8 mouse cellular contexts compared by ENCODE assay signal in genomic region chr12:69197378-69198163, GRCm38 (mm10). TPM values are rescaled to one million over a fixed set of nuclear protein-coding genes. Genes with fewer than 3 reads are reported as not detected.
DNase-seq lines count a peak whose midpoint lies in the region; ATAC-seq lines count a peak whose summit lies in the region.

No protein-coding gene starts in this region.

- WGBS in embryonic facial prominence, embryonic 15.5 days, result under 1% methylated on average over 94 of the region's 94 CpGs
- WGBS in heart, embryonic 11.5 days (ENCODE audit: insufficient replicate concordance), result under 1% methylated on average over 94 of the region's 94 CpGs
- under 1% methylated on average over 89 of the region's 94 CpGs for whole genome bisulfite sequencing in kidney, embryonic 14.5 days
- WGBS in liver, embryonic 16.5 days (ENCODE audit: insufficient replicate concordance), result under 1% methylated on average over 94 of the region's 94 CpGs
- WGBS in neural tube, embryonic 11.5 days, result under 1% methylated on average over 84 of the region's 94 CpGs
- under 1% methylated on average over 94 of the region's 94 CpGs for WGBS in stomach, embryonic 15.5 days

- H3K9me3 ChIP-seq in embryonic facial prominence, embryonic 15.5 days (replicated peaks), result no peaks in the 10 kb centered on the region
- H3K9me3 ChIP-seq in heart, embryonic 11.5 days (replicated peaks; ENCODE audit: control insufficient read depth, low read length), result no peaks in the 10 kb centered on the region
- H3K9me3 ChIP-seq in kidney, embryonic 14.5 days (ENCODE audit: control insufficient read depth, low read length), result no peaks in the 10 kb centered on the region
- no peaks in the 10 kb centered on the region for H3K9me3 ChIP-seq in liver, embryonic 16.5 days (replicated peaks; ENCODE audit: control insufficient read depth, low read length)
- H3K9me3 ChIP-seq in neural tube, embryonic 11.5 days (ENCODE audit: control insufficient read depth, low read length), result no peaks in the 10 kb centered on the region
- no peaks in the 10 kb centered on the region for H3K9me3 ChIP-seq in stomach, embryonic 15.5 days

- H3K9ac ChIP-seq in embryonic facial prominence, embryonic 15.5 days, result peak overlapping the region; percentile 79
- peak overlapping the region; percentile 93 for H3K9ac ChIP-seq in heart, embryonic 11.5 days (ENCODE audit: low read depth, low read length)
- H3K9ac ChIP-seq in kidney, embryonic 14.5 days (ENCODE audit: low read depth, low read length), result peak overlapping the region; percentile 77
- peak overlapping the region; percentile 82 for H3K9ac ChIP-seq in liver, embryonic 16.5 days (ENCODE audit: low read depth, low read length)
- H3K9ac ChIP-seq in neural tube, embryonic 11.5 days (ENCODE audit: low read length), result peak overlapping the region; percentile 83
- H3K9ac ChIP-seq in stomach, embryonic 15.5 days, result peak overlapping the region; percentile 83

- peak overlapping the region; percentile 74 for H3K4me3 ChIP-seq in embryonic facial prominence, embryonic 15.5 days (replicated peaks)
- peak overlapping the region; percentile 97 for H3K4me3 ChIP-seq in heart, embryonic 11.5 days (ENCODE audit: low read depth, low read length)
- H3K4me3 ChIP-seq in kidney, embryonic 14.5 days (ENCODE audit: low read length), result peak overlapping the region; percentile 73
- H3K4me3 ChIP-seq in liver, embryonic 16.5 days (ENCODE audit: low read depth, low read length), result peak overlapping the region; percentile 100
- peak overlapping the region; percentile 94 for H3K4me3 ChIP-seq in neural tube, embryonic 11.5 days (ENCODE audit: low read depth, low read length)
- H3K4me3 ChIP-seq in stomach, embryonic 15.5 days (replicated peaks), result peak overlapping the region; percentile 91

- H3K4me2 ChIP-seq in embryonic facial prominence, embryonic 15.5 days (replicated peaks), result peak overlapping the region; percentile 88
- H3K4me2 ChIP-seq in heart, embryonic 11.5 days, result peak overlapping the region; percentile 99
- H3K4me2 ChIP-seq in kidney, embryonic 14.5 days (replicated peaks; ENCODE audit: low read depth, low read length), result peak overlapping the region; percentile 82
- peak overlapping the region; percentile 98 for H3K4me2 ChIP-seq in liver, embryonic 16.5 days (ENCODE audit: low read depth, low read length)
- H3K4me2 ChIP-seq in neural tube, embryonic 11.5 days (ENCODE audit: low read depth), result peak overlapping the region; percentile 97
- peak overlapping the region; percentile 95 for H3K4me2 ChIP-seq in stomach, embryonic 15.5 days

- H3K27me3 ChIP-seq in embryonic facial prominence, embryonic 15.5 days, result no peaks in the 10 kb centered on the region
- no peaks in the 10 kb centered on the region for H3K27me3 ChIP-seq in heart, embryonic 11.5 days (ENCODE audit: control insufficient read depth, insufficient read depth, low read length)
- no peaks in the 10 kb centered on the region for H3K27me3 ChIP-seq in kidney, embryonic 14.5 days (ENCODE audit: control insufficient read depth, insufficient read depth, low read length)
- no peaks in the 10 kb centered on the region for H3K27me3 ChIP-seq in liver, embryonic 16.5 days (ENCODE audit: control insufficient read depth, insufficient read depth, low read depth, low read length)
- H3K27me3 ChIP-seq in neural tube, embryonic 11.5 days (ENCODE audit: control insufficient read depth, insufficient read depth, low read length), result no peaks in the 10 kb centered on the region
- no peaks in the 10 kb centered on the region for H3K27me3 ChIP-seq in stomach, embryonic 15.5 days (replicated peaks)

- peaks cover 21% of the 10 kb centered on the region; the same call in 1 of the 2 replicates for H3K36me3 ChIP-seq in embryonic facial prominence, embryonic 15.5 days
- peaks cover 6% of the 10 kb centered on the region; the same call in 1 of the 2 replicates for H3K36me3 ChIP-seq in heart, embryonic 11.5 days (ENCODE audit: control insufficient read depth, insufficient read depth, low read length)
- H3K36me3 ChIP-seq in kidney, embryonic 14.5 days (ENCODE audit: control insufficient read depth, insufficient read depth, low read length), result peaks cover 28% of the 10 kb centered on the region
- H3K36me3 ChIP-seq in liver, embryonic 16.5 days (ENCODE audit: control insufficient read depth, insufficient read depth), result peaks cover 14% of the 10 kb centered on the region
- no peaks in the 10 kb centered on the region; the same call in 1 of the 2 replicates for H3K36me3 ChIP-seq in neural tube, embryonic 11.5 days (ENCODE audit: control insufficient read depth, insufficient read depth, low read length)
- peaks cover 11% of the 10 kb centered on the region; the same call in 1 of the 2 replicates for H3K36me3 ChIP-seq in stomach, embryonic 15.5 days

- H3K27ac ChIP-seq in embryonic facial prominence, embryonic 15.5 days (replicated peaks), result peak overlapping the region; percentile 91
- peak overlapping the region; percentile 81 for H3K27ac ChIP-seq in heart, embryonic 11.5 days (ENCODE audit: low read depth, low read length)
- H3K27ac ChIP-seq in kidney, embryonic 14.5 days (ENCODE audit: low read depth, low read length), result peak overlapping the region; percentile 45; the same call in 1 of the 2 replicates
- H3K27ac ChIP-seq in liver, embryonic 16.5 days (ENCODE audit: low read length), result peak overlapping the region; percentile 91
- H3K27ac ChIP-seq in neural tube, embryonic 11.5 days (ENCODE audit: low read depth, low read length), result peak overlapping the region; percentile 83
- peak overlapping the region; percentile 85 for H3K27ac ChIP-seq in stomach, embryonic 15.5 days

- H3K4me1 ChIP-seq in embryonic facial prominence, embryonic 15.5 days, result peaks cover 25% of the 10 kb centered on the region
- H3K4me1 ChIP-seq in heart, embryonic 11.5 days (ENCODE audit: control insufficient read depth, insufficient read depth, low read length), result peaks cover 14% of the 10 kb centered on the region
- peaks cover 21% of the 10 kb centered on the region for H3K4me1 ChIP-seq in kidney, embryonic 14.5 days (ENCODE audit: control insufficient read depth, insufficient read depth, low read length)
- peaks cover 18% of the 10 kb centered on the region for H3K4me1 ChIP-seq in liver, embryonic 16.5 days (ENCODE audit: control insufficient read depth, low read depth, low read length)
- H3K4me1 ChIP-seq in neural tube, embryonic 11.5 days (ENCODE audit: control insufficient read depth, insufficient read depth, low read length), result peaks cover 12% of the 10 kb centered on the region
- peaks cover 18% of the 10 kb centered on the region for H3K4me1 ChIP-seq in stomach, embryonic 15.5 days

- ATAC-seq in CD4-positive, CD25-positive, alpha-beta regulatory T cell, adult 4 months, result peak; percentile 69
- ATAC-seq in embryonic facial prominence, embryonic 15.5 days (ENCODE audit: insufficient number of reproducible peaks, low FRiP score, low TSS enrichment, low read depth), result peak; percentile 68
- peak; percentile 73 for ATAC-seq in heart, embryonic 11.5 days (replicated peaks; ENCODE audit: insufficient number of reproducible peaks, low FRiP score, low TSS enrichment)
- peak; percentile 75 for ATAC-seq in kidney, embryonic 14.5 days (ENCODE audit: low FRiP score, low TSS enrichment)
- peak; percentile 84 for ATAC-seq in liver, embryonic 16.5 days (ENCODE audit: low read depth)
- peak; percentile 74 for ATAC-seq in neural tube, embryonic 11.5 days (ENCODE audit: insufficient read depth, low FRiP score, low TSS enrichment)
- peak; percentile 70; the same call in 1 of the 2 replicates for ATAC-seq in stomach, embryonic 15.5 days (ENCODE audit: insufficient read depth, low FRiP score, low read depth)

- DNase-seq in adrenal gland, postnatal 36 days, result peak; percentile 68 to 78
- DNase-seq in neural tube, embryonic 11.5 days (ENCODE audit: low spot score), result peak; percentile 62

RNA-seq across cellular contexts. Expression of gene Dnaaf2, which starts 0.7 kb away (rescaled TPM):
- 1 to 10 TPM; 2.5 to 2.8 TPM for polyA plus RNA-seq in CD4-positive, CD25-positive, alpha-beta regulatory T cell, adult 4 months (2017; shearing (Covaris generic))
- total RNA-seq in adrenal gland, postnatal 36 days (2021), result 1 to 10 TPM in 1 of 2 experiments, under 1 TPM in 1; 0.93 to 1.2 TPM
- polyA plus RNA-seq in embryonic facial prominence, embryonic 15.5 days (2015; fragmentation: Nextera tagmentation; extraction: Ambion mirVana), result 11.0 and 14.2 TPM in 2 replicates
- 6.2 and 9.2 TPM in 2 replicates for polyA plus RNA-seq in heart, embryonic 11.5 days (2014; fragmentation: Nextera tagmentation; extraction: Ambion mirVana)
- 8.6 and 10.5 TPM in 2 replicates for polyA plus RNA-seq in kidney, embryonic 14.5 days (2014; fragmentation: Nextera tagmentation; extraction: Ambion mirVana)
- 4.2 and 4.5 TPM in 2 replicates for polyA plus RNA-seq in liver, embryonic 16.5 days (2015; fragmentation: Nextera tagmentation; extraction: Ambion mirVana)
- polyA plus RNA-seq in neural tube, embryonic 11.5 days (2014; fragmentation: Nextera tagmentation; extraction: Ambion mirVana), result 9.7 and 11.4 TPM in 2 replicates
- 9.9 and 10.0 TPM in 2 replicates for polyA plus RNA-seq in stomach, embryonic 15.5 days (2015; fragmentation: Nextera tagmentation; extraction: Ambion mirVana)

RNA-seq across cellular contexts. Expression of gene Gm49383, which starts 0.7 kb away (rescaled TPM):
- 10 to 100 TPM in 1 of 2 experiments, 1 to 10 TPM in 1; 8.3 to 10.7 TPM for polyA plus RNA-seq in CD4-positive, CD25-positive, alpha-beta regulatory T cell, adult 4 months (2017; shearing (Covaris generic))
- total RNA-seq in adrenal gland, postnatal 36 days (2021), result 1 to 10 TPM; 4.9 to 6.3 TPM
- polyA plus RNA-seq in embryonic facial prominence, embryonic 15.5 days (2015; fragmentation: Nextera tagmentation; extraction: Ambion mirVana), result 24.5 and 26.0 TPM in 2 replicates
- 19.0 and 20.9 TPM in 2 replicates for polyA plus RNA-seq in heart, embryonic 11.5 days (2014; fragmentation: Nextera tagmentation; extraction: Ambion mirVana)
- polyA plus RNA-seq in kidney, embryonic 14.5 days (2014; fragmentation: Nextera tagmentation; extraction: Ambion mirVana), result 33.4 and 37.1 TPM in 2 replicates
- 13.8 and 15.6 TPM in 2 replicates for polyA plus RNA-seq in liver, embryonic 16.5 days (2015; fragmentation: Nextera tagmentation; extraction: Ambion mirVana)
- 29.9 and 36.3 TPM in 2 replicates for polyA plus RNA-seq in neural tube, embryonic 11.5 days (2014; fragmentation: Nextera tagmentation; extraction: Ambion mirVana)
- 26.4 and 28.3 TPM in 2 replicates for polyA plus RNA-seq in stomach, embryonic 15.5 days (2015; fragmentation: Nextera tagmentation; extraction: Ambion mirVana)

RNA-seq across cellular contexts. Expression of gene Gm49384, which starts 6.5 kb away (rescaled TPM):
- polyA plus RNA-seq in CD4-positive, CD25-positive, alpha-beta regulatory T cell, adult 4 months (2017; shearing (Covaris generic)), result 1 to 10 TPM; 8.1 to 8.9 TPM
- 1 to 10 TPM; 4.8 to 5.7 TPM for total RNA-seq in adrenal gland, postnatal 36 days (2021)
- 17.5 and 20.8 TPM in 2 replicates for polyA plus RNA-seq in embryonic facial prominence, embryonic 15.5 days (2015; fragmentation: Nextera tagmentation; extraction: Ambion mirVana)
- 22.1 and 22.2 TPM in 2 replicates for polyA plus RNA-seq in heart, embryonic 11.5 days (2014; fragmentation: Nextera tagmentation; extraction: Ambion mirVana)
- polyA plus RNA-seq in kidney, embryonic 14.5 days (2014; fragmentation: Nextera tagmentation; extraction: Ambion mirVana), result 29.8 and 35.0 TPM in 2 replicates
- polyA plus RNA-seq in liver, embryonic 16.5 days (2015; fragmentation: Nextera tagmentation; extraction: Ambion mirVana), result 15.3 and 17.0 TPM in 2 replicates
- polyA plus RNA-seq in neural tube, embryonic 11.5 days (2014; fragmentation: Nextera tagmentation; extraction: Ambion mirVana), result 31.9 and 32.1 TPM in 2 replicates
- 21.5 and 25.9 TPM in 2 replicates for polyA plus RNA-seq in stomach, embryonic 15.5 days (2015; fragmentation: Nextera tagmentation; extraction: Ambion mirVana)

RNA-seq across cellular contexts. Expression of gene Mgat2, which starts 13.6 kb away (rescaled TPM):
- 10 to 100 TPM in 1 of 2 experiments, 1 to 10 TPM in 1; 7.0 to 18.8 TPM for polyA plus RNA-seq in CD4-positive, CD25-positive, alpha-beta regulatory T cell, adult 4 months (2017; shearing (Covaris generic))
- 10 to 100 TPM; 68.5 to 76.3 TPM for total RNA-seq in adrenal gland, postnatal 36 days (2021)
- polyA plus RNA-seq in embryonic facial prominence, embryonic 15.5 days (2015; fragmentation: Nextera tagmentation; extraction: Ambion mirVana), result 57.5 and 60.7 TPM in 2 replicates
- polyA plus RNA-seq in heart, embryonic 11.5 days (2014; fragmentation: Nextera tagmentation; extraction: Ambion mirVana), result 35.3 and 37.3 TPM in 2 replicates
- 44.1 and 56.4 TPM in 2 replicates for polyA plus RNA-seq in kidney, embryonic 14.5 days (2014; fragmentation: Nextera tagmentation; extraction: Ambion mirVana)
- 18.0 TPM in 2 replicates for polyA plus RNA-seq in liver, embryonic 16.5 days (2015; fragmentation: Nextera tagmentation; extraction: Ambion mirVana)
- polyA plus RNA-seq in neural tube, embryonic 11.5 days (2014; fragmentation: Nextera tagmentation; extraction: Ambion mirVana), result 37.0 and 37.5 TPM in 2 replicates
- polyA plus RNA-seq in stomach, embryonic 15.5 days (2015; fragmentation: Nextera tagmentation; extraction: Ambion mirVana), result 63.6 and 67.4 TPM in 2 replicates

RNA-seq across cellular contexts. Expression of gene Rpl36al, which starts 13.7 kb away (rescaled TPM):
- 100 to 1,000 TPM; 393 to 542 TPM for polyA plus RNA-seq in CD4-positive, CD25-positive, alpha-beta regulatory T cell, adult 4 months (2017; shearing (Covaris generic))
- total RNA-seq in adrenal gland, postnatal 36 days (2021), result 100 to 1,000 TPM; 617 to 646 TPM
- 529 and 569 TPM in 2 replicates for polyA plus RNA-seq in embryonic facial prominence, embryonic 15.5 days (2015; fragmentation: Nextera tagmentation; extraction: Ambion mirVana)
- 539 and 559 TPM in 2 replicates for polyA plus RNA-seq in heart, embryonic 11.5 days (2014; fragmentation: Nextera tagmentation; extraction: Ambion mirVana)
- 642 and 884 TPM in 2 replicates for polyA plus RNA-seq in kidney, embryonic 14.5 days (2014; fragmentation: Nextera tagmentation; extraction: Ambion mirVana)
- 402 and 452 TPM in 2 replicates for polyA plus RNA-seq in liver, embryonic 16.5 days (2015; fragmentation: Nextera tagmentation; extraction: Ambion mirVana)
- 442 and 491 TPM in 2 replicates for polyA plus RNA-seq in neural tube, embryonic 11.5 days (2014; fragmentation: Nextera tagmentation; extraction: Ambion mirVana)
- 720 and 730 TPM in 2 replicates for polyA plus RNA-seq in stomach, embryonic 15.5 days (2015; fragmentation: Nextera tagmentation; extraction: Ambion mirVana)

Comparison
In these comparisons a context has a peak if more than half of its experiments do, and no peak if none do; other contexts are left out.
1. Peak in every context shown above with its lines: DNase-seq, ATAC-seq, H3K4me3 ChIP-seq and H3K27ac ChIP-seq.